Mouse (Mus musculus) neural tube, embryonic 14.5 days (tissue): Measurements from ENCODE around the gene Tmbim7. TPM values are rescaled to one million over a fixed set of nuclear protein-coding genes. Genes with fewer than 3 reads are reported as not detected.

Source experiments
- ATAC-seq: fragments of 200-750 bp; cut with Nextera tagmentation; 2 replicates; pipeline ENCODE4 v1.8.0; 2017; ENCODE audit warnings: low read depth, mild to moderate bottlenecking, moderate TSS enrichment, moderate library complexity
- H3K27ac ChIP-seq: fragments of 300-500 bp; sonication (generic); 2 replicates; pipeline ENCODE4 v1.5.1; 2014; ENCODE audit warnings: low read depth, mild to moderate bottlenecking, control low read depth, low read length, moderate library complexity, mixed read lengths
- H3K27me3 ChIP-seq: fragments of 300-500 bp; sonication (generic); 2 replicates; pipeline ENCODE4 v1.6.1; 2014; ENCODE audit warnings: low read length; ENCODE audit not compliant: control insufficient read depth, insufficient read depth
- H3K36me3 ChIP-seq: fragments of 300-500 bp; sonication (generic); 2 replicates; pipeline ENCODE4 v1.6.1; 2014; ENCODE audit warnings: low read length, mixed read lengths; ENCODE audit not compliant: control insufficient read depth, insufficient read depth
- H3K4me1 ChIP-seq: fragments of 300-500 bp; sonication (generic); 2 replicates; pipeline ENCODE4 v1.6.1; 2014; ENCODE audit warnings: low read length; ENCODE audit not compliant: control insufficient read depth, insufficient read depth
- H3K4me2 ChIP-seq: fragments of 300-500 bp; sonication (generic); 2 replicates; pipeline ENCODE4 v1.6.1; 2014; ENCODE audit warnings: mild to moderate bottlenecking, low read depth, low read length, control low read depth
- H3K4me3 ChIP-seq: fragments of 300-500 bp; sonication (generic); 2 replicates; pipeline ENCODE4 v1.5.1; 2014; ENCODE audit warnings: low read depth, low read length, control low read depth, mixed read lengths
- H3K9ac ChIP-seq: fragments of 300-500 bp; sonication (generic); replicated peaks from 2 replicates; pipeline ENCODE4 v1.6.1; 2014; ENCODE audit warnings: low read depth, mild to moderate bottlenecking, control low read depth, low read length, mixed read lengths
- H3K9me3 ChIP-seq: fragments of 300-500 bp; sonication (generic); 2 replicates; pipeline ENCODE4 v1.6.1; 2016; ENCODE audit warnings: low read length; ENCODE audit not compliant: control insufficient read depth
- WGBS: fragments of 180-500 bp; shearing (Covaris S2); extraction: QIAGEN DNeasy Blood & Tissue Kit; methylation state at CpG from one replicate; pipeline ENCODE4 v1.1.7; 2014; 5-methylcytosine and 5-hydroxymethylcytosine counted together
- polyA plus RNA-seq: library from polyadenylated mRNA; unstranded; fragments of >200 nt; fragmentation: Nextera tagmentation; extraction: Ambion mirVana; gene quantifications from 2 replicates; pipeline ENCODE4 v1.2.1, GENCODE M21; 2014

The Tmbim7 gene
- polyA plus RNA-seq, 1 experiment from 2014 or later: not detected

GRCm38 (mm10) chr5:3691283-3691682 is 40.3 kb downstream of the Tmbim7 start:
- Histone ChIP-seq H3K27me3 (no peaks in the 10 kb centered on the region), H3K27ac (no peak overlapping the region), H3K36me3 (peaks cover 41% of the 10 kb centered on the region), H3K9ac (no peak overlapping the region), H3K4me3 (no peak overlapping the region), H3K4me1 (no peaks in the 10 kb centered on the region), H3K4me2 (no peak overlapping the region), H3K9me3 (no peaks in the 10 kb centered on the region)
- 92% methylated on average over 3 of the region's 3 CpGs for WGBS
- ATAC-seq: no peak

GRCm38 (mm10) chr5:3692956-3693355 is 42.0 kb downstream of the Tmbim7 start:
- Histone ChIP-seq H3K4me2 (no peak overlapping the region), H3K4me1 (no peaks in the 10 kb centered on the region), H3K27me3 (no peaks in the 10 kb centered on the region), H3K9ac (no peak overlapping the region), H3K36me3 (peaks cover 42% of the 10 kb centered on the region), H3K9me3 (no peaks in the 10 kb centered on the region), H3K27ac (no peak overlapping the region), H3K4me3 (no peak overlapping the region)
- whole genome bisulfite sequencing: 96% methylated on average over 9 of the region's 9 CpGs
- ATAC-seq: no peak

- WGBS: 89% methylated on average over 4 of the region's 4 CpGs
- Histone ChIP-seq H3K36me3 (peaks cover 31% of the 10 kb centered on the region), H3K9ac (no peak overlapping the region), H3K4me3 (no peak overlapping the region), H3K27me3 (no peaks in the 10 kb centered on the region), H3K4me2 (no peak overlapping the region), H3K4me1 (no peaks in the 10 kb centered on the region), H3K9me3 (no peaks in the 10 kb centered on the region), H3K27ac (no peak overlapping the region)
- ATAC-seq: no peak
Measured at GRCm38 (mm10) chr5:3695191-3695590, 44.2 kb downstream of the Tmbim7 start.

- whole genome bisulfite sequencing: 87% methylated on average over 3 of the region's 3 CpGs
Measured at GRCm38 (mm10) chr5:3696031-3696430, 45.0 kb downstream of the Tmbim7 start.

GRCm38 (mm10) chr5:3700025-3700424 is 49.0 kb downstream of the Tmbim7 start:
- H3K36me3 ChIP-seq: peaks cover 10% of the 10 kb centered on the region
- H3K4me1 ChIP-seq: no peaks in the 10 kb centered on the region
- no peak overlapping the region for H3K4me3 ChIP-seq
- 78% methylated on average over 5 of the region's 5 CpGs for WGBS
- H3K27ac ChIP-seq: no peak overlapping the region
- no peaks in the 10 kb centered on the region for H3K27me3 ChIP-seq
- H3K9me3 ChIP-seq: no peaks in the 10 kb centered on the region
- no peak overlapping the region for H3K9ac ChIP-seq
- no peak for ATAC-seq
- H3K4me2 ChIP-seq: no peak overlapping the region

More at GRCm38 (mm10) chr5:3696031-3696430, 45.0 kb downstream of the Tmbim7 start:
- Histone ChIP-seq H3K9me3 (no peaks in the 10 kb centered on the region), H3K36me3 (peaks cover 31% of the 10 kb centered on the region), H3K9ac (no peak overlapping the region), H3K27me3 (no peaks in the 10 kb centered on the region), H3K4me1 (no peaks in the 10 kb centered on the region), H3K27ac (no peak overlapping the region), H3K4me2 (no peak overlapping the region), H3K4me3 (no peak overlapping the region)
- ATAC-seq: no peak

GRCm38 (mm10) chr5:3702180-3702579 is 51.2 kb downstream of the Tmbim7 start:
- peaks cover 4% of the 10 kb centered on the region for H3K36me3 ChIP-seq
- WGBS: 23% methylated on average over 4 of the region's 4 CpGs
- no peak overlapping the region for H3K4me2 ChIP-seq
- H3K4me3 ChIP-seq: no peak overlapping the region
- H3K9me3 ChIP-seq: no peaks in the 10 kb centered on the region
- H3K27ac ChIP-seq: no peak overlapping the region
- no peak overlapping the region for H3K9ac ChIP-seq
- H3K27me3 ChIP-seq: no peaks in the 10 kb centered on the region
- no peak for ATAC-seq
- H3K4me1 ChIP-seq: no peaks in the 10 kb centered on the region

GRCm38 (mm10) chr5:3715800-3716199 is 64.8 kb downstream of the Tmbim7 start:
- no peak overlapping the region for H3K9ac ChIP-seq
- H3K27ac ChIP-seq: no peak overlapping the region
- no peaks in the 10 kb centered on the region for H3K4me1 ChIP-seq
- no peak overlapping the region for H3K4me3 ChIP-seq
- ATAC-seq: no peak
- H3K9me3 ChIP-seq: no peaks in the 10 kb centered on the region
- WGBS: 94% methylated on average over 5 of the region's 5 CpGs
- H3K4me2 ChIP-seq: no peak overlapping the region
- H3K27me3 ChIP-seq: no peaks in the 10 kb centered on the region
- peaks cover 31% of the 10 kb centered on the region for H3K36me3 ChIP-seq

- H3K27ac ChIP-seq: no peak overlapping the region
- H3K4me3 ChIP-seq: no peak overlapping the region
- no peaks in the 10 kb centered on the region for H3K4me1 ChIP-seq
- no peaks in the 10 kb centered on the region for H3K27me3 ChIP-seq
- no peak overlapping the region for H3K4me2 ChIP-seq
- no peak for ATAC-seq
- 93% methylated on average over 4 of the region's 4 CpGs for WGBS
- peaks cover 23% of the 10 kb centered on the region; the same call in 1 of the 2 replicates for H3K36me3 ChIP-seq
- H3K9ac ChIP-seq: no peak overlapping the region
- no peaks in the 10 kb centered on the region for H3K9me3 ChIP-seq
Measured at GRCm38 (mm10) chr5:3719371-3719770, 68.4 kb downstream of the Tmbim7 start.

GRCm38 (mm10) chr5:3722873-3723272 is 71.9 kb downstream of the Tmbim7 start:
- Histone ChIP-seq H3K9ac (no peak overlapping the region), H3K9me3 (no peaks in the 10 kb centered on the region), H3K27ac (no peak overlapping the region), H3K4me1 (no peaks in the 10 kb centered on the region), H3K4me2 (no peak overlapping the region), H3K4me3 (no peak overlapping the region), H3K36me3 (peaks cover 27% of the 10 kb centered on the region; the same call in 1 of the 2 replicates), H3K27me3 (no peaks in the 10 kb centered on the region)
- WGBS: 92% methylated on average over 2 of the region's 2 CpGs
- no peak for ATAC-seq
